Mouse (Mus musculus): ENCODE results near the gene Olfr1420. TPM values are rescaled to one million over a fixed set of nuclear protein-coding genes. Genes with fewer than 3 reads are reported as not detected.

Gene Olfr1420
- total and polyA plus RNA-seq, 3 experiments: not detected

- dilution Hi-C loops (cut with MboI; ENCODE audit: extremely low pct_ligation_motif_present, extremely low pct_unique_long_range_greater_than_20kb, low sequenced_read_pairs) (no loop called here), in situ Hi-C loops (cut with MboI; ENCODE audit: low pct_ligation_motif_present, low pct_unique_long_range_greater_than_20kb, low sequenced_read_pairs) (no loop called here)
- no peaks in the 10 kb centered on the region for H3K27me3 ChIP-seq (replicated peaks)
- TF ChIP-seq USF1 (IDR thresholded peaks at IDR 0.05; ENCODE audit: low read depth, low read length) (no peak), POLR2AphosphoS2 (IDR thresholded peaks at IDR 0.05; ENCODE audit: low read depth, low read length) (no peak), RCOR1 (conservative IDR thresholded peaks at IDR 0.05; ENCODE audit: low read depth, low read length) (no peak)
- no peak overlapping the region for H3K27ac ChIP-seq (ENCODE audit: insufficient read depth, low read depth)
- no peak overlapping the region for H3K4me3 ChIP-seq (replicated peaks in 1 of 3; ENCODE audit: low read depth in 2 of 3, low read length in 2 of 3, poor library complexity in 1 of 3)
- H3K4me1 ChIP-seq (ENCODE audit: control insufficient read depth in 1 of 2, insufficient read depth in 2 of 2): peaks cover 3 to 16% of the 10 kb centered on the region in 2 experiments; a peak in 2 of 4 replicates
- no peak overlapping the region for H3K9ac ChIP-seq (ENCODE audit: insufficient read depth, low read depth)
- no peak overlapping the region for H3K4me2 ChIP-seq (ENCODE audit: insufficient read depth, low read depth, poor library complexity, severe bottlenecking)
- no peaks in the 10 kb centered on the region for H3K9me3 ChIP-seq (replicated peaks; ENCODE audit: low read length)
- no peaks in the 10 kb centered on the region for H3K36me3 ChIP-seq (replicated peaks in 1 of 2; ENCODE audit: control insufficient read depth in 1 of 2, insufficient read depth in 1 of 2, low read length in 1 of 2)
- no peak for DNase-seq (ENCODE audit: extremely low read depth)
- no peaks in the 10 kb centered on the region for H3K79me2 ChIP-seq (replicated peaks; ENCODE audit: control insufficient read depth, extremely low read depth, insufficient read depth, poor library complexity, severe bottlenecking)
Observed at GRCm38 (mm10) chr19:11854821-11855220, 31.5 kb upstream of the Olfr1420 start.

- Histone ChIP-seq H3K4me1 (ENCODE audit: control insufficient read depth in 1 of 2, insufficient read depth in 2 of 2) (peaks cover 3 to 16% of the 10 kb centered on the region in 2 experiments; a peak in 2 of 4 replicates), H3K9me3 (replicated peaks; ENCODE audit: low read length) (no peaks in the 10 kb centered on the region), H3K36me3 (replicated peaks in 1 of 2; ENCODE audit: control insufficient read depth in 1 of 2, insufficient read depth in 1 of 2, low read length in 1 of 2) (no peaks in the 10 kb centered on the region), H3K27me3 (replicated peaks) (no peaks in the 10 kb centered on the region), H3K4me3 (replicated peaks in 1 of 3; ENCODE audit: low read depth in 2 of 3, low read length in 2 of 3, poor library complexity in 1 of 3) (no peak overlapping the region), H3K27ac (ENCODE audit: insufficient read depth, low read depth) (no peak overlapping the region), H3K4me2 (ENCODE audit: insufficient read depth, low read depth, poor library complexity, severe bottlenecking) (no peak overlapping the region), H3K79me2 (replicated peaks; ENCODE audit: control insufficient read depth, extremely low read depth, insufficient read depth, poor library complexity, severe bottlenecking) (no peaks in the 10 kb centered on the region), H3K9ac (ENCODE audit: insufficient read depth, low read depth) (no peak overlapping the region)
- in situ Hi-C loops (cut with MboI; ENCODE audit: low pct_ligation_motif_present, low pct_unique_long_range_greater_than_20kb, low sequenced_read_pairs) (no loop called here), dilution Hi-C loops (cut with MboI; ENCODE audit: extremely low pct_ligation_motif_present, extremely low pct_unique_long_range_greater_than_20kb, low sequenced_read_pairs) (no loop called here)
- TF ChIP-seq RCOR1 (conservative IDR thresholded peaks at IDR 0.05; ENCODE audit: low read depth, low read length) (no peak), USF1 (IDR thresholded peaks at IDR 0.05; ENCODE audit: low read depth, low read length) (no peak), RAD21 (IDR thresholded peaks at IDR 0.05; ENCODE audit: low read depth, low read length) (no peak), ZC3H11A (IDR thresholded peaks at IDR 0.05; ENCODE audit: low read depth, low read length) (no peak), JUN (IDR thresholded peaks at IDR 0.05; ENCODE audit: insufficient read depth, low read depth, low read length) (no peak), MXI1 (IDR thresholded peaks at IDR 0.05; ENCODE audit: low read depth, low read length) (no peak), TCF12 (IDR thresholded peaks at IDR 0.05; ENCODE audit: low read depth, low read length) (no peak), POLR2AphosphoS2 (IDR thresholded peaks at IDR 0.05; ENCODE audit: low read depth, low read length) (no peak), CTCF (conservative IDR thresholded peaks at IDR 0.05 in 1 of 2, IDR thresholded peaks at IDR 0.05 in 1 of 2; ENCODE audit: low read depth in 2 of 2, low read length in 2 of 2) (no peak)
- no peak for DNase-seq (ENCODE audit: extremely low read depth)
Observed at GRCm38 (mm10) chr19:11856506-11856905, 29.9 kb upstream of the Olfr1420 start.

GRCm38 (mm10) chr19:11860966-11861365, 25.4 kb upstream of the Olfr1420 start, which contains the start of gene Olfr1418:
TSS of gene Olfr1418 (minus strand) at chr19:11861066.
- dilution Hi-C loops (cut with MboI; ENCODE audit: extremely low pct_ligation_motif_present, extremely low pct_unique_long_range_greater_than_20kb, low sequenced_read_pairs) (no loop called here), in situ Hi-C loops (cut with MboI; ENCODE audit: low pct_ligation_motif_present, low pct_unique_long_range_greater_than_20kb, low sequenced_read_pairs) (no loop called here)
- Histone ChIP-seq H3K4me1 (ENCODE audit: control insufficient read depth in 1 of 2, insufficient read depth in 2 of 2) (peaks cover 0 to 3% of the 10 kb centered on the region in 2 experiments; a peak in 2 of 4 replicates), H3K4me3 (replicated peaks in 1 of 3; ENCODE audit: low read depth in 2 of 3, low read length in 2 of 3, poor library complexity in 1 of 3) (no peak within 1 kb of the TSS), H3K36me3 (replicated peaks in 1 of 2; ENCODE audit: control insufficient read depth in 1 of 2, insufficient read depth in 1 of 2, low read length in 1 of 2) (no peaks in the 10 kb centered on the region), H3K4me2 (ENCODE audit: insufficient read depth, low read depth, poor library complexity, severe bottlenecking) (no peak within 1 kb of the TSS), H3K27me3 (replicated peaks) (no peaks in the 10 kb centered on the region), H3K9ac (ENCODE audit: insufficient read depth, low read depth) (no peak within 1 kb of the TSS), H3K27ac (ENCODE audit: insufficient read depth, low read depth) (no peak within 1 kb of the TSS), H3K9me3 (replicated peaks; ENCODE audit: low read length) (peaks cover 4% of the 10 kb centered on the region), H3K79me2 (replicated peaks; ENCODE audit: control insufficient read depth, extremely low read depth, insufficient read depth, poor library complexity, severe bottlenecking) (no peaks in the 10 kb centered on the region)
- TF ChIP-seq MAX (IDR thresholded peaks at IDR 0.05; ENCODE audit: low read length) (no peak), PAX5 (IDR thresholded peaks at IDR 0.05; ENCODE audit: low read length) (no peak), JUND (conservative IDR thresholded peaks at IDR 0.05; ENCODE audit: low read depth, low read length) (no peak), JUN (IDR thresholded peaks at IDR 0.05; ENCODE audit: insufficient read depth, low read depth, low read length) (no peak), MAFK (IDR thresholded peaks at IDR 0.05; ENCODE audit: insufficient replicate concordance, low read length) (no peak), ZMIZ1 (IDR thresholded peaks at IDR 0.05; ENCODE audit: low read depth, low read length) (no peak), ZKSCAN1 (IDR thresholded peaks at IDR 0.05; ENCODE audit: borderline replicate concordance, low read depth, low read length) (no peak), MEF2A (IDR thresholded peaks at IDR 0.05; ENCODE audit: borderline replicate concordance, low read depth, low read length) (no peak), E2F4 (IDR thresholded peaks at IDR 0.05; ENCODE audit: insufficient replicate concordance, low read depth, low read length) (no peak), UBTF (IDR thresholded peaks at IDR 0.05; ENCODE audit: low read depth, low read length) (no peak), EP300 (IDR thresholded peaks at IDR 0.05; ENCODE audit: low read length) (no peak), MYC (IDR thresholded peaks at IDR 0.05; ENCODE audit: low read depth, low read length) (no peak), RAD21 (IDR thresholded peaks at IDR 0.05; ENCODE audit: low read depth, low read length) (no peak), CHD1 (IDR thresholded peaks at IDR 0.05; ENCODE audit: low read depth, low read length) (no peak), CHD2 (IDR thresholded peaks at IDR 0.05; ENCODE audit: low read length) (no peak), POLR2AphosphoS2 (IDR thresholded peaks at IDR 0.05; ENCODE audit: low read depth, low read length) (no peak), POLR2A (IDR thresholded peaks at IDR 0.05; ENCODE audit: low read depth, low read length) (no peak), CTCF (conservative IDR thresholded peaks at IDR 0.05 in 1 of 2, IDR thresholded peaks at IDR 0.05 in 1 of 2; ENCODE audit: low read depth in 2 of 2, low read length in 2 of 2) (no peak), ZC3H11A (IDR thresholded peaks at IDR 0.05; ENCODE audit: low read depth, low read length) (no peak), NELFE (IDR thresholded peaks at IDR 0.05; ENCODE audit: low read depth, low read length) (no peak)
- no peak for DNase-seq (ENCODE audit: extremely low read depth)

Measured in CH12.LX (cell line).